Mouse (Mus musculus) cerebellum, postnatal 36 days (tissue): Measurements from ENCODE around the gene Mapk14.
"Not testable (repeated sequence)": the region's sequence is repeated elsewhere in the genome, so short reads cannot be mapped to it uniquely, and the experiment has no call there.

Experiments used
- DNase-seq, 2 experiments: peaks; one replicate each; pipeline ENCODE4 v3.0.0; 2021 to 2022; ENCODE audit warnings: mixed read lengths in 2 of 2

Mapk14 gene

DNA sequence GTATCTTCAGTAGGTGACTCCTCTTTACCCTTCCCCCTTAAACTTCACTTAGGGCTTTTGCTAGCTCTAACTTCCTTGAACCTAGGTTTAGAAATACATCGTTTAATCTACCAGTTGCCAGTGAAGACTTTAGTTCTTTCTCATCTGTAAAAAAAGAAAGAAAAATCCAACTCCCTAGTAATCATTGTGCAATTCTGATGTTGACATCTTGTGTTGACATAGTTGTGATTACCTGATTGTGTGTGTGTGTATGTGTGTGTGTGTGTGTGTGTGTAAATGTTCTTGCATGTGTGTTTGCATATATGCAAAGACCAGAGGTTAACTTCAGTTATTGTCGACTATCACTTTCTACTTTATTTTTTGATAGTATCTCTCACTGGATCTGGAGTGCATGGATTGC is 7.5 kb downstream of the Mapk14 start:
- no peak for DNase-seq

DNA sequence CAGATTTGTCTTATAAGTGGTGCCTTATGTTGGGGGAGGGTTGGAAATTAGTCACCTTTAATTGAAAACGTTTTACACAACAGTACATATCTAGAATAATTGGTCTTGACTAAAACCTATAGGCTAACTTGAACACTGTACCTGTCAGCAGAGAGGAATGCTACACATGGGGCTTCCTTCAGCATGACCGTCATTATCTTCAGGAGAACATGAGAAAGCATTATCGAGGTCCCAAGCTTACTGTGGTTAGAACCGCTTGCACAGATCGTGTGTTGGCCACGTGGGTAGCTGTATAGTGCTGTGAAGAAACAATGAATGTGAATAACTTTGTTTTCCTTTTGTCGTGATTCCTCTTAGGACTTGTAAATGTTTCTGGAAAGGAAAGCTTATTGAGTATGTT is 8.7 kb downstream of the Mapk14 start:
- no peak for DNase-seq

DNA sequence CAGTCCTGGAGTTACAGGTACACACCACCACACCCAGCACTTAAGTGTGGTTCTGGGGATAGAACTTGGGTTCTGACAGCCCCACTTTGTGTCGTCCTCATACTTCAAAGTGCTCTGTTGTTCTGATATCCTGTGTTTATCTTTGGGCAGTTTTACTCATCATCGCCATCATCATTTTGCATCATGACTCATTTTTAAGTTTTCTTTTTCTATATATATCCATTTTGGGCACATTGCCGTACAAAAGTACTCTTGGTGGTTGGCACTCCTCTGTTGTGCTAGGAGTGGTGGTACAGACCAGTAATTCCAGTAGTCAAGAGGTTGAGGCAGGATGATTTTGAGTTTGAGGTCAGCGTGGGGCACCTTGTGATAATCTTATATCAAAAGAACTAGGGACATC is 10.0 kb downstream of the Mapk14 start:
- no peak for DNase-seq

DNA sequence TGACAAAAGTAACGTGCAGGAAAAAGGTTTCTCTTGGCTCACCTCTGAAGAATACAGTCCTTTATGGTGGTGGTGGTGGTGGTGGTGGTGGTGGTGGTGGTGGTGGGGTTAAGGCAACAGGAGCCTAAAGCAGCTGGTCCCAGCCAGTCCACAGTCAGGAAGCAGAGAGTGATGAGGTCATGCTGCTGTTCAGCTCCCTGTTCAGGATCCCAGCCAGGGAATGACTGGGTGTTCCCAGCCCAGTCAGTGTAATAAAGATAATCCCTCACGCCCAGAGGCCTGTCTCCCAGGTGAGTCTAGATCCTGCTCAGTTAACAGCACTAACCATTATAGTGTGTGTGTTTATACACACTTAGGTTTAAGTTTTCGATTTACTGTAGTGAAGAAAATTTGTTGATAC is 10.6 kb downstream of the Mapk14 start:
- DNase-seq, result no peak

DNA sequence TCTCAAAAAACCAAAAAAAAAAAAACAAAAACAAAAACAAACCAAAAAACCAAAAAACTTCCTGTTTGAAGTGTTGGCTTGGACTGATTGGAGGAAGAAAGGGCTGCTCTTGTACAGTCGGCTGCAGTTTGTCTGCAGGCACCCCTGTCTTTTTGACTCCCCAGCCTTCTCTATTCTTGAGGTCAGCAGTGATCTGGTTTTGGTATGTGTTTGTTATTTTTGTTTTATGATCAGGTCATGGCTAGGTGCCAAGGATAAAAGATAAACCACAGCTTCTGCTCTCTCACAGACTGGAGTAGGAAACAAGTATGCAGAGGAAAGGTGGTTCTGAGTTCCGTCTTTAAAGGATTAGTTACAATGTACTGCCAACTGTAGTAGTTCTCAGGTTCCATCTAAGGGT is 11.5 kb downstream of the Mapk14 start:
- no peak for DNase-seq

DNA sequence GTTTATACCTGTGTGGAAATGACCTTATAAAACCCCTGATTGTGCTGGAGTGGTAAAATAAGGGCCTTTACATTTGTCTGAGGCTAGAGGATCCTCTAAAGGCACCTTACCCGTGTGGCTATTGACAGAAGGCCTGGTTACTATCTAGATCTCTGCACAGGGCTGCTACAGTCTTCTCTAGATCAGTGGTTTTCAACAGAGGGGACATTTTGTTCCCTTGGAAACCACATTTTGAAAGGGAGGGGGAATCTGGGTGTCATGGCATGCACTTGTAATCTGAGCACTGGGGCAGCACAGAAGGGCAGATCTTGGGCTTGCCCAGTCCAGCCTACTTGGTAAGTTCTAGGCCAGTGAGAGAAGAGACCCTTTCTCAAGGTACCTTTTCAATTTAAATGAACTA is 15.6 kb downstream of the Mapk14 start:
- DNase-seq, result no peak

DNA sequence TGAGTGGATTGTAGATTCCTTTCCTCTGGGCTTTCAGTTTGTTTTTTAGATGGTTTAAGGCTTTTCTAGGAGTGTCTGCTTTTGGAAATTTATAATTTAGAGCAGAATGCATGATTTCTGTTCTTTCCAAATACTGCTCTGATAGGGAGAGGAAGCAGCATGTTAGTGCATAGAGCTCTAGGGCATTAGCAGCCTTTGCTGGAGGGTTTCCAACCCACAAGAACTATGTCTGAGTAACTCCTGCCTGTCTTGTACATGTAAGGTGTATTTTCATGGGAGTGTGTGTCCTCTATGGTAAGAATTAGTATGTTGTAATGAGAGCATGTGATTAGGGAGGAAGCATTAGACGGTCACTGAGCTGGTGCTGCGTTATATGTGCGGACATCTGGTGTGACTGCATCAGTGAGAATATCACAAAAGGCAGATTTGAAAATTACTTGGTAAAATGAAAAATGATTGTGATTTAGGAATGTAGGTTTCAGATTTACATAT is 16.1 kb downstream of the Mapk14 start:
- DNase-seq, result no peak

DNA sequence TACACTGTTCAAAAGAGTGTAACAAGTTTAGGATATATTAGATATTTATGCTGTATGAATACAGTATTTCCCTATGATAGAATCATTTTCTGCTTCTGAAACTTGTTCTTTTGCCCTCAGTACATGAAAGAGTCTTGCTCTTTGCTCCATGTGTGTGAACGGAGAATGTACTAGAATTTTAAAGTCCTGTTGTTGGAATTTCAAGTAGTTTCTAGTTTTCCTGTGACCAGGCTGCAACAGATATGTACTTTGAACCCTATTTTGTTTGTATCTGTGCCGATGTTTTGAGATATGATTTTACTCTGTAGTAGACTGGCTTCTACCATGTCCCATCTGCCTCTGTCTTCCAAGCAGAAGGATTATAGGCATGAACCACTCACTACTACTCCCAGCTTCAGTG is 16.7 kb downstream of the Mapk14 start:
- no peak for DNase-seq

DNA sequence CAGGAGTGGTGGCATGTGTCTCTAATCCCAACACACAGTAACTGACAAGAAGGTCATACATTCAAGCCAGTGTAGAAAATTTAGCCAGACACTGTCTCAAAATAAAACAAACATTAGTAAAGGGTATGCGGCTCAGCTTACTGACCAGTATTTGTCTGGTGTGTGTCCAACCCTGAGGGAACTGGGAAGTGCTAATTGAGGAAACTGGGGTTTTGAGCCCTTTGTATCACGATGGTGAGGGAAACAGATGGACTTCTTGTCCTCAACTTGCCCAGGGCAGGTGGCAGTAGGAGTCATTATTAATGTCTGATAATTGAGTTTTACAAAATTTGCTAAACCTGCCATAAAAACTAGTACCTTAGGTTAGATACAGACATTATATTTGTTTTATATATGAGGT is 17.9 kb downstream of the Mapk14 start:
- no peak for DNase-seq

DNA sequence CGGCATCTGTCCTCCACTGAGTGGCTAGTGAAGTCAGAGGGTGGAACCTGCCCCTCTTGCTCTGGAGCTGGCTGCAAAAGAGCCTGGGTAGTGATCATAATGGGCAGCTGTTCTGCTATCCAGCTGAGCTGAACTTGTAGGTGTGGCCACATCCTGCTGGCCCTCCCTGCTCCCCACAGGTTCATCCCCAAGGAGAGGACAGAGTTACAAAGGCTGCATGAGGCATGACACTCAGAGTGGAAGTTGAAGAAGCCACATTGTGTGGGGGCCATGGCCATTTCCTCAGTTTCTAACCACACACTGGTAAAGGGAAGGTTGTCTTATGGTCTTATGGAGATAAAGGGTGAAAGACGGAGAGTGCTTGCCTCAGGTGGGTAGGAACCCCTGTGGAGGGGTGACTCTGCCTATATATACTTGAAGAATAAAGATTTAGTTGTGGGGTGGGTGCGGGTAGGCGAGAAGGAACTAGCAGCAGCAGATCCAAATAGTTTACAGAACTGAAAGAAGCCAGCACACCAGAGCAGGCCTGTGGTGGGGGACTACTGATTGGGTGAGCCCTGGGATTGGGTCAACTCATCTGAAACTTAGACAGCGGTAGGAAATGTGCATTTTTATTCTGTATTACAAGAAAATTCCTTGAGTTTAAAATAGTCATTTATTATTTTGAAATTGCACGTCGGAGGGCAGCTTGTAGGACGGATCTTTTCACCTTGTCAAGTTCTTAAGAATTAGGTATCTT is 18.6 kb downstream of the Mapk14 start:
- no peak for DNase-seq

DNA sequence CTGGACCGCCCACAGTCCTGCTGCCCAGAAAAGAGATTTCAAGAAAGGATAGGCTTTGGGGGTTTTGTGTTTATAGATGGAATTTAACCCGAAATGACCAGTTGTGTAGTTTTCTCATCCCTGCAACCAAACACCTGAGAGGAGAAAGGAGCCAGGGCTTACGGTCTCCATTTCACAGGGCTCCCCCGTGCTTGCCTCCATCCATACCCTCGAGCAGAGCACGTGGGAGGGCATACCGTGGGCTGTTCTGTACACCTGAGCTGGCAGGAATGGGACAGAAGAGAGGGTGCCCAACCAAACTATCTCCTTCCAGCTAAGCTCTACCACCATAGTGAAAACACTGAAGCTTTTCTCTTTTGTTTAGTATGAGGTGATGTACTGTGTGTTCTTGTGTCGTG is 19.2 kb downstream of the Mapk14 start:
- DNase-seq, result no peak

DNA sequence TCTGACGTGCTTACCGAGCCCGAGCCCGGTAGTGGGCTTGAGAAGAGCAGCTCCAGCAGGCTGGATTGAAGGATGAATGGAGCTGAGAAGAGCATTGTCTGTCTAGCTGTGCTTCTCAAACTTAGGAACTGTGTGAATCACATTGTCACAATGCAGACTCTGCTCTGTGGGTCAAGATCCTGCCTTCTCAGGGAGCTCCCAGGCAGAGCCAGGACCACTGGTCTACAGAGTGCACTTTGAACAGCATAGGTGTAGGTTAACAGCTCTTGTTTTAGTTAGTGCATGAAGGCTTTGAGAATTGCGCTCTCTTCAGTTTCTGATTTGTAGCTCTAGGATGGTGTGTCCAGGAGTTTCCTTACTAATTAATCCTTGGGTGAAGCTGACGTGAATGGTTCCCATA is 20.1 kb downstream of the Mapk14 start:
- no peak for DNase-seq

DNA sequence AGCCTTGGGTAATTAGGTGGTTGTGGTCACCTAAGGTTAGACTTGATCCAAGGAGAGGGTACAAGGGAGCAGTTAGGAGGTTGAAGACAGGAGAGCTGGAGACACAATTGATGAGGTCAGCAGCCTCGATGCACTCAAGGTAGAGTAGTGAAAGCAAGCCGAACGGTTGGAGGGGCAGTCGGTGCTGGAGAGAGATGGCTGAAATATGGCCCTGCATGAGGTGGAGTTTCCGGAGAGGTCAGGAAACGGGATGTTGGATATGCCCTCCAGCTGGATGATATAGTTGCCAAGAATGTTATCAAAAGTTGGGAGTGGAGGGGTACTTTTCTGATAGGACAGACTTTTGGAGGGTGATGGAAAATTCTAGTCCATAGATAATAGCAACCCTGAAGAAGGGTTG is 21.2 kb downstream of the Mapk14 start:
- no peak for DNase-seq

DNA sequence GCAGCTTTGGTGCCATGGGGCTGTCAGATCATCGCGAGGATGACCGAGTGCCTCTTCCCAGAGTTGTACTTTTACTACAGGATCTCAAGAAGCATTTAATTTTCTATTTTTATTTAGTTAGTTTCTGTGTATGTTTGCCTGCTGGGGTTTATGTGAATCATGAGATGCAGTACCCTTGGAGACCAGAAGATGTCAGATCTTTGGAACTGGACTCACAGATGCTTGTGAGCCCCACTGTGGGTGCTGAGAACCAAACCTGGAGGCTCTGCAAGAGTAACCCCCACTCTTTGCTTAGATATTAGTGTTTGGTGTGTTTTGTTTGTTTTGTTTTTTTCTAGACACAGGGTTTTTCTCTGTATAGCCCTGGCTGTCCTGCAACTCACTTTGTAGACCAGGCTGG is 22.9 kb downstream of the Mapk14 start:
- DNase-seq, result no peak

DNA sequence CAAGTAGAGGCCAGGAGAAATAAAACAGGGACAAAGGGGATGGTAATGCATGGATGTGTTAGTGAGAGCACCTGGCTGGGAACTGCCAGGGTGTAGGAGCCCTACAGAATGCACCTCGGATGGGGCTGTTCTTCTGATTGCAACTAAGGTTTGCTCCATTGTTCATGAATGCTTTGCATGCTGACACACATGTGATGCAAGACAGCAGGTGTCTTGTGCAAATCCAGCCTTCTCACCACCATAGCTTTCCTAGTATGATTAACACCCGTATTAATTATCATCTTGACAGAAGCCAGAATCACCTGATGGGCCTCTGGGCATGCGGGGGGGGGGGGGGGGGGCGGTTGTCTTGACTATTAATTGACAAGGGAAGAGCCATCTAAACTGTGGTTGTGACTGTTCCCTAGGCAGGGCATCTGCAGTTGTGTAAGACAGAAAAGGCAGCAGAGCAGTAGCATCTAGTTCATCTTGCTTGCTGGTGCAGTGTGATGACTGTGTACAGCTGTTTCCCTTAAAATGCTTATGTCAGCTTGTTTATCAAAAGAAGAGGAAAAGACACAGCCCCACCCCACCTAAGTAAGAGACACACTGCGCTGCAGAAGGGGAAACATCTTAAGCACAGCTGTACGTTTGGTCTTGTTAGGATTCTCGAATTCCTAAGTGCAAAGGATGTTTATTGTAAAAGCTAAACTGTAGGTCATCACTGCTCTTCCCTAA is 24.9 kb downstream of the Mapk14 start:
- no peak for DNase-seq

DNA sequence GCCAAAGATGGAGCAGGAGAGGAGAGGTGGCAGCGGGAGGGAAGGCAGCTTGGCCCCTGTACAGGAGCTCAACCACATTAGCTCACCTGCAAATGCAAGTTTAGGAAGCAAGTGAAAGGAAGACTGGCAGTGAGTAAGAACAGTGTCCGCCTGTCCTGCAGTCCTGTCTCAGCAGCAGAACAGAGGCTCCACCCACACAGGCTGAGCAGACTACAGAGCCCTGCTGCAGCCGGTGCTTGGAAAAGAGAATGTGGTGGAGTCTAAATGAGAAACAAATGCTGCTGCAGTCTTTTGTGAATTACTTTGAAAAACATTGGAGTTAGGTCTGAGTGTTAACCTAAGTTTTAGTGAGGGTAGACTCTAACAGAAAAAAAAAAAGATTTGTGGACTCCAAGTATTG is 26.4 kb downstream of the Mapk14 start:
- no peak for DNase-seq

DNA sequence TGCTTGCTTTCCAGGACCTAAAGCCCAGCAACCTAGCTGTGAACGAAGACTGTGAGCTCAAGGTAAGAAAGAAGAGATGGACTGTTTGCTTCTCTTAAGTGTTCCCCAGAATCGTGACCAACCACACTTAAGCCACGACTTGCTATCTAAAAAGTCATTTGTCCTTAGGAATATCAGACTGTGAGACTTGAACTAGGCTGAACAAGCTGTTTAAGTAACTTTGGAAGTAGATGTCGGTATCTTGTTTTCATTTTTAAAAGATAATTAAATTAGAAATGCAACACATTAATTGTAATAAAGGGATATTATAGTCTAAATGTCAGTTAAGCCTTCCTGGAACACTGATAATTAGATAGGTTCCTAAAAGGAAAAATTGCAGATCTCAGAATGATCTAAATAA is 34.7 kb downstream of the Mapk14 start, which contains the start of gene AC170998.1:
Gene AC170998.1 (plus strand): TSS at position 301 of the 400 bp plus-strand sequence.
- no peak for DNase-seq

DNA sequence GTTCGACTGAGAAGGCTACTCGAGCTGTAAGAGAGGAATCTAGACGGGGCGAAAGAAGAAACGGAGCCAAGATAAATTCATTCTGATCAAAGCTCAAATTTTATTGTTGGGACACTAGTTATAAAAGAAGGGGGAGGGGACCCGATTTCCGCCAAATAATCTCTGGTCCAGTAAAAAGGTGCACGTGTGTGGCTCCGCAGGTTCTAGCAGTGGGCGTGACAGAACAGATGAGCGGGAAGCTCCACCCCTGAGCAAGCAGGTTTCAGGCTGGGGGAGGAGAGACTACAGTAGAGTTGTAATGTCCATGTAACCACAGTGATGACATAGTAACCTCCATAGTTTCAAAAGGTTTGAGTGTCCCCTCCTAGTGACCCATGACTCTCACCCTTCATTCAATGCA is 36.4 kb downstream of the Mapk14 start:
- not testable (repeated sequence) for DNase-seq

DNA sequence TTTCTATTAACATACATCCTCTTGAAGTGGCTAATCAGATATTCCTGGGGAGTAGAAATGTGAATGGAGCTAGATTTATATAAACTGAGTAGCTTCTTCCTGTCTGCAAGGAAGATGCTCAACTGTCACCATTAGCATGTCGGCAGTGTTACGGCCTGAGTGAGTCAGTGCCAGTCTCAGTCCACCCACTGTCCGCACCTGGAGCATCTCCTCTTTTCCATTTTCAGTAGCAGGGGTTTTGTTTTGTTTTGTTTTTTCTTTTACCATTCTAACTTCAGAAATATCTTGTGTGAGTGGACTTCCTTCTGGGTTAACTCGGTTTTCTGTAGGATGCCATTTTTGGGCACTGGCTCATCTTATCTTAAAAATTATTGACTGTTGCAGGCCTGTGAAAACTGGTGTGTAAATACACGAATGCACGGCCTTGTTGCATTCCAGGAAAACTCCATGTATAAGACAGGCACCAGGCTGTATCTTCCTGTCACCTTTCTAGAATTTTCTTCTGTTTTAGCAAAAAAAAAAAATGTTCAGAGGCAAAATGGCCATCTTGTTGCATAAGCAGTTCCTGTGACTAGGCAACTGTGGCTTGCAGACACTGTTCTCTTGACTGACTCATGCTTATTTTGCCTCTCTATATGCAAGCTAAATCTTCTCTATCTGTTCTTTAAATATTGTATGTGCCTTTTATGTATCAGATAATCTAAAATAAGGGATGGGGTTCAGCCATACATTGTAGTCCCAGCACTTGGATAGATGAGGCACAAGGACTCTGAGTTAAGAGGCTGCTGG is 44.4 kb downstream of the Mapk14 start:
- DNase-seq, result no peak

DNA sequence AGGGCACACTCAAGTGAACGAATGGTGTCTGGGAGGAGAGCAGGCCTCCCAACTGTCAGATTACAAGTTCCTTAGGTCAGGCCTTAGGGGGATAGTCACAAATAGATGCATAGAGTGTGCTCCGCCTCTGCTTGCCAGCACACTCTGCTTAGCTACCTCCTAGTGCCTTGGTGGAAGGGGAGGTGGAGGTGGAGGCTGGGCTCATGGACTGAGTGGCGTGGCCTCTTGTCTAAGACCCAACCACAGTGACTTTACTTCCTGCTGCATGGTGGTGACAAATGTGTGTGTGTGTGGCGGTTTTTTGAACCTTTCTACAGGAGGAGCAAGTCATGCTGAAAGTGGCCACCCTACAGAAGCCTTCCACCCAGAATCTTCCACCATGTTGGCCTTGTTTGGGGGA is 45.4 kb downstream of the Mapk14 start:
- no peak for DNase-seq

DNA sequence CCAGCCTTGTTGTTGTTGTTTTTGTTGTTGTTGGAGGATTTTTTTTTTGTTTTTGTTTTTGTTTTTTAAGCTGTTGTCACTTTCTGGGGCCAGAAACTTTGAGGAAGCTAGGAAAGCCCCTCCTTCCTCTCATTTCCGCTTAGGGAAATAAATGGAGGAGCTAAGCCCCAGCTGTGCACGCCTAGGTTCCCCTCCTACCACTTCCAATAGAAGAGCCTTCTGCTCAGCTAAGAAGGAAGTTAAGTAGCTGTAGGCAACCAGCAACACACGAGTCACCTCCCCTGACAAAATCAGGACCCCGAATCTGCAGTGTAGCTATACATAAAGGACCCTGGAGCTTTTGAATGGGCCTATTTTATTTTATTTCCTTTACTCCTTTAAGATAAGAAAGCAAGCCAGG is 46.8 kb downstream of the Mapk14 start:
- DNase-seq, result no peak

DNA sequence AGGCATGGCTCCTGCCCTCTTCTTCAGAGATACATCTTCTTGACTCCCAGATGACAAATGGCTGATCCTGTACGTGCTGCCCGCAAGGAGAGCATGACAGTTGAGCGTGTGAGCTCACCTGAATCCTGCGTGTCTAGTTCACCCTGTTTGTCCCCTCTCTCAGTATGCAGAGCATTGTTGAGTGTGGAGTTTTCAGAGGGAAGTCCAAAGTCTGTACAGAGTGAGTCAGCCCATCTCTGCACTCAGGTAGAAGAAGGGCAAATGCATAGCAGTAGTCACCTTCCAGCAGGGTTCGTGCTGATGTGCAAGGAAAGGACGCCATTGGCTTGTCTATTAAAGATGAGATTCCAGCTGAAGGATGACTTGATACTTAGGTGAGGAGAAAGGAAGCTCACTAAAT is 48.1 kb downstream of the Mapk14 start:
- no peak for DNase-seq

DNA sequence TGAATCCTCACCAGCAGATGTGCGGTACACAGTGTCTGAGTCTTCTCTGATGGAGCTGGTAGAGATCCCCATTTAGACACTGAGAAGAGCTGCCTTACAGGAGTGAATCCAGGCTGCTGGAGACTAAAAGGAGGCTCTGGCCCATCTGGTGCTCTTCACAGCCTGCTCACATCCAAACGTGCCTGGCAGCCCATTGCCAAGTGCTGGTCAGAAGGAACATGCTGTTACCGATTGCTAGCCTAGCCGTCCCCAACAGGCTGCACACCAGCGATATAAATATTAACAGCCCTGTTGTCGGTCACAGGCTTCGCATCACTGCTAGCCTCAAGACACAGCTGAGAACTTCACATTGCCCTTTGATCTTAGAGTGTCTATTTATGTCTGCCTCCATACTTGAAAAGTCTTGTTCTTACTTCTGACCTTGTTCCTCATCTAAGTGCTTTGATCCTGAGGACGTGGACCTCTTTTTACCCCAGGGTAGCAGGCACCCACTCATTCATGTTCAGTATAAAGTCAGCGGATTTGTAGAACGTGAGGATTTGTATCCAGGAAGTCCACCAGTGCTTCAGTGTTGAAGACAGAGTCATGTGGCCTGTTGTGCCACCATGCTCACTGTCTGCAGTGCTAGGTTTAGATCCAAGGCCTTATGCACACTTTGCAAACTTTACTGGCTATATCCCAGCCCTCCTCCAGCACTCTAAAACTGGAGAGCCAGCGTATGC is 52.2 kb downstream of the Mapk14 start:
- DNase-seq, result peak; percentile 44 to 50
